Mouse (Mus musculus) limb, embryonic 10.5 days (tissue): Measurements from ENCODE around the gene Exoc3l. TPM values are rescaled to one million over a fixed set of nuclear protein-coding genes. Genes with fewer than 3 reads are reported as not detected.

ENCODE experiments used
- DNase-seq: peaks from one replicate; pipeline ENCODE4 v3.0.0-alpha.2; 2017; ENCODE audit warnings: low spot score
- H3K27ac ChIP-seq: fragments of 300-500 bp; sonication (generic); 2 replicates; pipeline ENCODE4 v1.5.1; 2016; ENCODE audit warnings: mild to moderate bottlenecking
- H3K27me3 ChIP-seq: fragments of 300-500 bp; sonication (generic); 2 replicates; pipeline ENCODE4 v1.6.1; 2016; ENCODE audit warnings: low read depth, mild to moderate bottlenecking; ENCODE audit not compliant: poor library complexity, severe bottlenecking
- H3K36me3 ChIP-seq: fragments of 300-500 bp; sonication (generic); 2 replicates; pipeline ENCODE4 v1.6.1; 2016; ENCODE audit warnings: mild to moderate bottlenecking, moderate library complexity
- H3K4me1 ChIP-seq: fragments of 300-500 bp; sonication (generic); 2 replicates; pipeline ENCODE4 v1.6.1; 2016
- H3K4me3 ChIP-seq: fragments of 300-500 bp; sonication (generic); 2 replicates; pipeline ENCODE4 v1.5.1; 2016; ENCODE audit warnings: mild to moderate bottlenecking, moderate library complexity
- H3K9me3 ChIP-seq: fragments of 300-500 bp; sonication (generic); replicated peaks from 2 replicates; pipeline ENCODE4 v1.6.1; 2016; ENCODE audit warnings: mild to moderate bottlenecking
- WGBS: fragments of 180-500 bp; shearing (Covaris S2); methylation state at CpG from one replicate; pipeline ENCODE4 v1.1.7; 2016; 5-methylcytosine and 5-hydroxymethylcytosine counted together
- polyA plus RNA-seq: library from polyadenylated mRNA; unstranded; fragments of >200 nt; fragmentation: Nextera tagmentation; extraction: Ambion mirVana; gene quantifications from 2 replicates; pipeline ENCODE4 v1.2.1, GENCODE M21; 2016

The Exoc3l gene
- polyA plus RNA-seq, 1 experiment from 2014 or later = 15.1 TPM

- Histone ChIP-seq H3K36me3 (peaks cover 79% of the 10 kb centered on the region), H3K9me3 (no peaks in the 10 kb centered on the region), H3K4me3 (no peak overlapping the region), H3K27me3 (no peaks in the 10 kb centered on the region), H3K27ac (no peak overlapping the region), H3K4me1 (peaks cover 11% of the 10 kb centered on the region)
- no peak for DNase-seq
- WGBS = 96% methylated on average over 12 of the region's 12 CpGs
These were observed 34.4 kb upstream of the Exoc3l start for GRCm38 (mm10) chr8:105330325-105330724.

GRCm38 (mm10) chr8:105326968-105327367, 31.1 kb upstream of the Exoc3l start:
- H3K36me3 ChIP-seq = peaks cover 56% of the 10 kb centered on the region

GRCm38 (mm10) chr8:105326141-105326672, 30.3 kb upstream of the Exoc3l start, which contains the start of the genes Lrrc29 and Tmem208:
Lrrc29 (minus strand) TSS chr8:105326278.
Tmem208 (plus strand) TSS chr8:105326354.
- Histone ChIP-seq H3K27me3 (no peaks in the 10 kb centered on the region), H3K9me3 (no peaks in the 10 kb centered on the region), H3K27ac (peak within 1 kb of the TSS; percentile 84), H3K4me3 (peak within 1 kb of the TSS; percentile 75), H3K36me3 (peaks cover 51% of the 10 kb centered on the region), H3K4me1 (peaks cover 18% of the 10 kb centered on the region)
- DNase-seq = peak; percentile 97
- under 1% methylated on average over 36 of the region's 36 CpGs for WGBS

More at GRCm38 (mm10) chr8:105326968-105327367, 31.1 kb upstream of the Exoc3l start:
- Histone ChIP-seq H3K4me1 (peaks cover 18% of the 10 kb centered on the region), H3K27me3 (no peaks in the 10 kb centered on the region), H3K9me3 (no peaks in the 10 kb centered on the region), H3K27ac (peak overlapping the region; percentile 84), H3K4me3 (peak overlapping the region; percentile 75)
- WGBS = 50% methylated on average over 6 of the region's 6 CpGs
- no peak for DNase-seq

- WGBS = under 1% methylated on average over 12 of the region's 12 CpGs
- Histone ChIP-seq H3K27me3 (no peaks in the 10 kb centered on the region), H3K36me3 (peaks cover 46% of the 10 kb centered on the region), H3K4me3 (peak overlapping the region; percentile 75), H3K27ac (peak overlapping the region; percentile 84), H3K9me3 (no peaks in the 10 kb centered on the region), H3K4me1 (peaks cover 18% of the 10 kb centered on the region)
- DNase-seq = no peak
These were observed 29.8 kb upstream of the Exoc3l start for GRCm38 (mm10) chr8:105325641-105326093.

- H3K4me3 ChIP-seq = no peak overlapping the region
- H3K27ac ChIP-seq = no peak overlapping the region
- H3K27me3 ChIP-seq = no peaks in the 10 kb centered on the region
- H3K36me3 ChIP-seq = peaks cover 40% of the 10 kb centered on the region
- 88% methylated on average over 4 of the region's 4 CpGs for WGBS
- no peak for DNase-seq
- H3K9me3 ChIP-seq = no peaks in the 10 kb centered on the region
- H3K4me1 ChIP-seq = peaks cover 18% of the 10 kb centered on the region
These were observed 27.3 kb upstream of the Exoc3l start for GRCm38 (mm10) chr8:105323183-105323582.

GRCm38 (mm10) chr8:105318662-105319190, 22.8 kb upstream of the Exoc3l start:
- Histone ChIP-seq H3K36me3 (peaks cover 74% of the 10 kb centered on the region), H3K9me3 (no peaks in the 10 kb centered on the region), H3K27me3 (no peaks in the 10 kb centered on the region), H3K27ac (no peak overlapping the region), H3K4me3 (no peak overlapping the region), H3K4me1 (no peaks in the 10 kb centered on the region)
- DNase-seq = no peak
- WGBS = 82% methylated on average over 11 of the region's 11 CpGs

GRCm38 (mm10) chr8:105317941-105318340, 22.0 kb upstream of the Exoc3l start:
- Histone ChIP-seq H3K27ac (no peak overlapping the region), H3K36me3 (peaks cover 78% of the 10 kb centered on the region), H3K9me3 (no peaks in the 10 kb centered on the region), H3K4me1 (no peaks in the 10 kb centered on the region), H3K27me3 (no peaks in the 10 kb centered on the region), H3K4me3 (no peak overlapping the region)
- no peak for DNase-seq
- 90% methylated on average over 4 of the region's 4 CpGs for WGBS

GRCm38 (mm10) chr8:105315073-105315769, 19.3 kb upstream of the Exoc3l start:
- Histone ChIP-seq H3K27ac (no peak overlapping the region), H3K4me1 (no peaks in the 10 kb centered on the region), H3K36me3 (peaks cover 95% of the 10 kb centered on the region), H3K27me3 (no peaks in the 10 kb centered on the region), H3K4me3 (no peak overlapping the region), H3K9me3 (no peaks in the 10 kb centered on the region)
- 92% methylated on average over 18 of the region's 18 CpGs for WGBS
- DNase-seq = no peak

- peaks cover 94% of the 10 kb centered on the region for H3K36me3 ChIP-seq
- H3K27me3 ChIP-seq = no peaks in the 10 kb centered on the region
- no peaks in the 10 kb centered on the region for H3K9me3 ChIP-seq
- no peaks in the 10 kb centered on the region for H3K4me1 ChIP-seq
- DNase-seq = no peak
- H3K27ac ChIP-seq = no peak overlapping the region
- no peak overlapping the region for H3K4me3 ChIP-seq
- 78% methylated on average over 9 of the region's 9 CpGs for WGBS
These were observed 17.9 kb upstream of the Exoc3l start for GRCm38 (mm10) chr8:105313622-105314402.

- 88% methylated on average over 8 of the region's 8 CpGs for WGBS
- DNase-seq = no peak
- Histone ChIP-seq H3K9me3 (no peaks in the 10 kb centered on the region), H3K36me3 (peaks cover 95% of the 10 kb centered on the region), H3K27ac (no peak overlapping the region), H3K4me1 (no peaks in the 10 kb centered on the region), H3K27me3 (no peaks in the 10 kb centered on the region), H3K4me3 (no peak overlapping the region)
These were observed 17.1 kb upstream of the Exoc3l start for GRCm38 (mm10) chr8:105312891-105313481.

- no peaks in the 10 kb centered on the region for H3K9me3 ChIP-seq
- H3K27ac ChIP-seq = no peak overlapping the region
- H3K4me1 ChIP-seq = no peaks in the 10 kb centered on the region
- peaks cover 98% of the 10 kb centered on the region for H3K36me3 ChIP-seq
- H3K27me3 ChIP-seq = no peaks in the 10 kb centered on the region
- H3K4me3 ChIP-seq = no peak overlapping the region
- WGBS = 80% methylated on average over 1 of the region's 1 CpGs
- DNase-seq = no peak
These were observed 15.8 kb upstream of the Exoc3l start for GRCm38 (mm10) chr8:105311718-105312117.

GRCm38 (mm10) chr8:105310118-105310517, 14.2 kb upstream of the Exoc3l start:
- WGBS = 83% methylated on average over 8 of the region's 8 CpGs
- no peaks in the 10 kb centered on the region for H3K9me3 ChIP-seq
- peaks cover 86% of the 10 kb centered on the region for H3K36me3 ChIP-seq
- no peaks in the 10 kb centered on the region for H3K27me3 ChIP-seq
- no peak overlapping the region for H3K4me3 ChIP-seq
- no peak for DNase-seq
- peaks cover 16% of the 10 kb centered on the region for H3K4me1 ChIP-seq
- H3K27ac ChIP-seq = no peak overlapping the region
